Mouse (Mus musculus) spleen, postnatal 14 days (tissue): ENCODE measurements around the gene Usp29.

Experiments used
- DNase-seq, 2 experiments: peaks; one replicate each; pipeline ENCODE4 v3.0.0; 2021 to 2022; ENCODE audit warnings: low spot score in 2 of 2

The Usp29 gene

GRCm38 (mm10) chr7:6816706-6817376 is 86.5 kb downstream of the Usp29 start:
- DNase-seq = no peak

DNA sequence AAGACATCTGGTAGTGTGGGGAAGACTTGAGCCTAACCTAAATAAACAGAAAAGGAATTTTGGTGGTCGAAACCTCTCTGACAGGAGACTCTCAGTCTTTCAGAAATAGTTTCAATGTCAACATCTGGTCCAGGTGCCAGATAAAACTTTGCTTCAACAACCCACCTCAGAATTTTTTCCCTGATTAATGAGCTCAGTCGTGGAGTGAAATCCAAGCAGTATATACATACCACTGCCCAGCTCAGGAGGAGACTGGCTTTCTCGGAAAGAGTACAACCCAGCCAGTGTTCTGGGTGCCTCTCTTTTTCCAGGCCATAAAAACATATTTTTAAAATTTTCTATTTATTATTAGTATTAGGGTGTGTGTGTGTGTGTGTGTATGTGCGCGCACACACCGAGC is 89.9 kb downstream of the Usp29 start:
- DNase-seq = no peak

GRCm38 (mm10) chr7:6822633-6823032 is 92.3 kb downstream of the Usp29 start:
- DNase-seq = no peak

GRCm38 (mm10) chr7:6823673-6824072 is 93.3 kb downstream of the Usp29 start:
- DNase-seq = no peak

- no peak for DNase-seq
Observed at GRCm38 (mm10) chr7:6825966-6826647, 95.7 kb downstream of the Usp29 start.

DNA sequence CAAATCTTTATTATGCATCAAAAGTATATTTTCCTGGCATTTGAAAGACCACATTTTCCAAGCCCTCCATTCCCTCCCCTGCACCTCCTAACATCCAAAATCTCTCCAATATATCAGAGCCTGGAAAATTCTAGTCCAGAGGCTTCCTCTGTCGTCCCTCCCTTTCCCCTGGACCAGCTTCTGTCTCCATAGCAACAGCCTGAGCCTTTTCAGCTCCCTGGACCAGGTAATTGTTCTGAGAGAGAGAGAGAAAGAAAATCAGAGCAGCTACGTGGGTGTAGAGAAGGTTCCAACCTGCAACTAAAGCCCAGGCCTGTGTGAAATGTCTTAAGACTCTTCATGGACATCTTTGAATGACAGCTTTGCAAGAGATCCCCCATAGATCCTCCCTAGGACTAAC is 98.8 kb downstream of the Usp29 start:
- DNase-seq = no peak

GRCm38 (mm10) chr7:6834950-6835349 is 104.6 kb downstream of the Usp29 start:
- no peak for DNase-seq

GRCm38 (mm10) chr7:6835351-6835750 is 105.0 kb downstream of the Usp29 start:
- no peak for DNase-seq

DNA sequence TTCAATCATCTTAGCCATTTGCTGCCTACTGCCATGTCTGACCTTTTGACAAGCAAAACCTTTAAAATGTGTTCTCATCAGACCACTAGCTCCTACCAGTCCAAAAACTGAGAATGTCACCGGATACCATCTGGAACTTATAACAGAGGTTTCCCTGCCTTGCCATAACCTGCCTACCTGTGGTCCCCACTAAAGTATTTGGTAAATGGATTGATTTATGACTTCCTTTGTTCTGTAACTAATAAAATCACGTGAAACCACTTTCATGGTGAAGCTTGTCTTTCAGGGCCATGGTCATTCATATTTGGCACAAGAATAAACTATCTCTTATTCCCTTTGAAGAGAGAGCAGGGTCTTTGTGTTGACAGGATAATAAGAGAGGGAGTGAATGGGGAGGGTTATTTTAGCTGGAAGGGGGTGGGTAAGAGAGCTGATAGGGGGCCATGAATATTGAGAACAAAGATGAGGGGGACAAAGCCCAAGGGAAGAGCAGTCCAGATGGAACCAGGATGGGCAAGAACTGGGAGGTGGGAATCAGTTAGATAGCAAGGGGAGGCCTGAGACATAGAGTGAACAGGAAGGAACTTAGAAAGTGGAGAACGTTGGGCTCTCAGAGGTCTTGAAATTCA is 107.0 kb downstream of the Usp29 start:
- no peak for DNase-seq

DNA sequence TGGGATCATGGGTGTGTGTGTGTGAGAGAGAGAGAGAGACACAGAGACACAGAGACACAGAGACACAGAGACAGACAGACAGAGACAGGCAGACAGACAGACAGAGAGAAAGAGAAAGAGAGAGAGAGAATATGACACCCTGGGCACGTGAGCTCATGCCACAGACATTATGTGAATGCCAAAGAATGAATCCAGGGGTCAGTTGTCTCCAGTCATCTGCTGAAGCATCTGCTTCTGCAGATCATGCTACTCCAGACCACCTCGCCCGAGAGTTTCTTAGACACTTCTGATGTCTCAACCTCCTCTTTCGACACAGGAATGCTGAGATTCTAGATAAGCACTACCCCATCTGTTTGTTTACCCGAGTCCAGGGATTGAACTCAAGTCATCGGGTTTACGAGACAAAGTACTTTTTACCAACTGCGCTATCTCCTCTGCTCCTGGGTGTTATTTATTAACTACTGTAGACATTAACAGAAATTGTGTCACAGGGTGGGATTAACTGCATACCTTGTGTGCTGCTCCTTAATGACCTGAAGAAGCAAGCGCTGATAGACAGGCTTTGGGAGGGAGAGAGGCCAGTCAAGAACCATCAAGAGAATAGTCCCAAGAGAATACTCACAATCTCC is 107.7 kb downstream of the Usp29 start:
- no peak for DNase-seq

DNA sequence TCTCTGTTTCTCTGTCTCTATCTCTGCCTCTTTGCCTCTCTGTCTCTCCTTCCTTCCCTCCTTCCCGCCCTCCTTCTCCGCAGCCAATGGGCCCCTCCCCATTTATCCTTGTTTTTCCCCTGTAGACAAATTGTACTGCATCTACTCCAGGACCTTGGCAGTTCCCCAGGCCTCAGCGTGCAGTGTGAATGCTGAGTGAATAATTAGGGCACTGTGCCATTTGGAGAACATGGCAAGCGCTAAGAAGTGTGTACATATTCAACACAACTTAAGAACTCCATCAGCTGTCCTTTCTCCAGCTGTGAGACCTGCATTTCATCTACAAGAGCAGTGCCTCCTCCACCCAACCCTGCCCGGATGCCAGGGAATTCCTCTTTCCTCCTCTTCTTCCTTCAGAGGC is 110.5 kb downstream of the Usp29 start:
- DNase-seq = no peak

GRCm38 (mm10) chr7:6849495-6849894 is 119.1 kb downstream of the Usp29 start:
- DNase-seq = no peak

DNA sequence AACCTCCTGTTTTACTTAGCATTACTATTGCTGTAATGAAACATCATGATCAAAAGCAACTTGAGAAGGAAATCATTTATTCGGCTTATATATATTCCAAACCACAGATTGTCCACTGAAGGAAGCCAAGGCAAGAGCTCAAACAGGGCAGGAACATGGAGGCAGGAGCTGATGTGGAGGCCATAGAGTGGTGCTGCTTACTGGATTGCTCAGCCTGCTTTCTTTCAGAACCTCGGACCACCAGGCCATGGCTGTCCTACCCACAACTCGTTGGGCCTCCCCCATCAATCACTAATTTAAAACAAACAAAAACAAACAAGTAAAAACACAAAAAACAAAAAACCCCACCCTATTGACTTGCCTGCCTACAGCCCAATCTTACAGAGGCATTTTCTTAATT is 119.9 kb downstream of the Usp29 start:
- no peak for DNase-seq

DNA sequence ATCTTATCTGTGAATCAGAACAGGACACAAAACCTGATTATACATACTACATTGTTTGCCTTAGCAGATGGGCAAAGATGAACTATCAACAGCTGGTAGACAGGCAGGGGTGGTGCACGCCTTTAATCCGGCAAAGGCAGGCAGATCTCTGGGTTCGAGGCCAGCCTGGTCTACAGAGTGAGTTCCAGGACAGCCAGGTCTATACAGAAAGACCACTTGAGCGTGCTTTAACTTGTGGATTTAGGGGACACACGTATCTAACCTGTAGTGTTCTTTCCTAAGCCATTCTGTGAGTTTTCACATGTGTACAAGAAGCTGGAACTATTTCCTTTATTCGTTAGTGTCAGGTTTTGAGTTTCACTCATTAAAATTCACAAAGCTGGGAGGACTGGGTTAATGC is 120.9 kb downstream of the Usp29 start:
- no peak for DNase-seq

DNA sequence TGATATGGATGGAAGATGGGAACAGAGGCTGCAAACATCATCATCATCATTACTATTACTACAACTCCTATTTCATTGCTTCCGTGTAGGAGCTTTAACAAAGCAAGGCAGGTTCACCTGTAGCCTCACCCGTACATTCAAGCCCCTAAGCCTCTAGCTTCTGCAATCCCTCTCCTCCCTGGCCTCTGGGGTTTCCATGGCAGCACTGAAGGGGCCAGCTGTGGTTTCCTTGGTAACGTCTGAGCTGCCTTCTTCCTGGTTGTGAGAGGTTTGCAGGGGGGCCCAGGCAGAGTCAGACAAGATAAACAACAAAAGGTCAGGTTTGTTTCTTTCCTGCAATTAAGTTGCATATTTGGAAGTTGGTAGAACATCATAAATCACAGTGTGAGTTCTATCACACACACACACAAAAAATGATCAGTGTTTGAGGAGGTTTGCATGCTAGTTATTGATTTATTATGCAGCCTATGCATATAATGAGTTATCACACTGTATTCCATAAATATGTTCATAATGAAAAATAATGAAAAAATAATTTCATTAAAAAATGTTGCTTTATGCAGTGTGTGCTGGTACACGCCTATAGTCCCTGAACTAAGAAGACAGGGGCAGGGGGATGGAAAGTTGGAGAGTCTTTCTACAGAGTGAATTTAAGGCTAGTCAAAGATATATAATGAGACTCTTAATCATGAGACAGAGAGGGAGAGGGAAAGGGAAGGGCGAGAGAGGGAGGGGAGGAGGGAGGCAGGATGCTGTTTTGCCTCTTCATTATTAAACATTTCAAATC is 121.5 kb downstream of the Usp29 start:
- DNase-seq = no peak

GRCm38 (mm10) chr7:6855613-6856405 is 125.4 kb downstream of the Usp29 start:
- DNase-seq = no peak

GRCm38 (mm10) chr7:6858694-6859270 is 128.4 kb downstream of the Usp29 start:
- no peak for DNase-seq

GRCm38 (mm10) chr7:6860689-6861088 is 130.3 kb downstream of the Usp29 start:
- no peak for DNase-seq

DNA sequence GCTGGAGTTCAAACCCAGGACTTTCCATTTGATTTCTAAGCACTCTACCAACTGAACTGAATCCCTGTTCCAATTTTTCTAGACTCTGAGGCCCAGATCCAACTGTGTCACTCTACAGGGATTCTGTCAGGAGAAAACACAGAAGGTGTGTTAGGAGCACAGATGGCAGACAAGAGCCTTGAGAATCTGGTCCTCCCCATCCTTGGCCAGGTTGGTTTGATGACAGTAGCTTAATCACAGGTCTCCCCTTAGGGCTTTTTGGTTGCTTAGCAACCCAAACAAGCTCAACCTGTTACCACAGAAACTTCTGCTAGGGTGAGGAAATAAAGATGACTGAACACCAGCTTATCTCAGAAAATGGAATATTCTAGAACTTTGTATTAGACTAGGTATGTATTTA is 136.0 kb downstream of the Usp29 start:
- DNase-seq = no peak

DNA sequence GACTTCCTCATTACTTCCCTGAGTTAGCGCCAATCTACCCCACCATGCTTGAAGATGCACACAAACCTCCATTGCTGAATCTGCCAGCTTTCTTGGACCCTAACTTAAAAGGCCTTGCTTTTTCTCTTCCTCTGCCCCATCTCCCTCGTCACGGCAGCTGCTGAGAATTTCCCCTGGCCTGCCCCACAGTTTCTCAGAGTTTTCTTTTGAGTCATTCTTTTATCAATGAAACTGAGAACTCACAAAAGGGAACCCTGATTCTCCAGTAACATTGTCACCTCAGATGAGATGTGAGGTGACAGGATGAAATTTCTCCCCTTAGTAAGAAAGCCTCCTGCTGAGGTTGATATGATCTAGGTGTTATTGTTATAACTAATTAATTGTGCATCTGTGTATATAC is 138.5 kb downstream of the Usp29 start:
- DNase-seq = no peak

GRCm38 (mm10) chr7:6869556-6869955 is 139.2 kb downstream of the Usp29 start:
- no peak for DNase-seq
